In the genomic region with DNA sequence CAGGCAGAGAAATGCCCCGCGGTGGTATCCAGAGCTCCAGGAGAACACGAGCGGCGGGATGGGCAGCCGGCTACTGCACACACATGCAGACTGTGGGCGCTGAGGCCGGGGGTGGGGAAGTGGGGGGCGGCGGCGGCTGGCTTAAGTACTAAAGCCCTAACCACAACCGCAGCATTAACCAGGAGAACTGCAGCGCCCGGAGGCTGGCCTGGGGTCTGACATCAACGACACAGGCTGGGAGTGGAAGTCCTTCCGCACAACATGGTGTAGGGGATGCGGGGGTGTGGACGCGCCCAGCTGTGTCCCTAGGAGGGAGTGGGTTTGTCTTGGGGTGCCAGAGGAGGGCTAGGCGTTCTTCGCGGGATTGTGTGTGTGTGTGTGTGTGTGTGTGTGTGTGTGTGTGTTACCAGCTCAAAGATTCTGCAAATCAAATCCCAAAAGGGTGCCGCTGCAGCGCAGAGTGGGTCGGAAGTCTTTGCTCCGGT, we compare ENCODE assay signal across 7 mouse cellular contexts. TPM values are rescaled to one million over a fixed set of nuclear protein-coding genes. Genes with fewer than 3 reads are reported as not detected.
A peak's percentile ranks its signal among the peaks of the same experiment; 100 is the strongest.
DNase-seq lines count a peak whose midpoint lies in the region; ATAC-seq and TF ChIP-seq lines count a peak whose summit lies in the region.

No protein-coding gene starts in this region.

- no peak for ATAC-seq in G1E (ENCODE audit: extremely low read depth, insufficient number of reproducible peaks, low FRiP score, poor library complexity, severe bottlenecking)
- ATAC-seq in forebrain, embryonic 15.5 days (replicated peaks): no peak
- no peak for ATAC-seq in hindbrain, embryonic 14.5 days (ENCODE audit: low FRiP score)
- no peak for ATAC-seq in midbrain, embryonic 12.5 days (ENCODE audit: low FRiP score, low read depth)

- peak overlapping the region; percentile 84 for H3K4me2 ChIP-seq in forebrain, embryonic 15.5 days (replicated peaks)
- H3K4me2 ChIP-seq in hindbrain, embryonic 14.5 days (replicated peaks): peak overlapping the region; percentile 77
- H3K4me2 ChIP-seq in midbrain, embryonic 12.5 days (replicated peaks): peak overlapping the region; percentile 77

- no peaks in the 10 kb centered on the region for H3K27me3 ChIP-seq in G1E (ENCODE audit: insufficient read depth, low read length)
- no peaks in the 10 kb centered on the region for H3K27me3 ChIP-seq in forebrain, embryonic 15.5 days
- no peaks in the 10 kb centered on the region for H3K27me3 ChIP-seq in hindbrain, embryonic 14.5 days (ENCODE audit: control insufficient read depth, insufficient read depth, low read length)
- no peaks in the 10 kb centered on the region for H3K27me3 ChIP-seq in midbrain, embryonic 12.5 days

- no peak for TF ChIP-seq POLR2A in bone marrow, adult 2 months (IDR thresholded peaks at IDR 0.05; ENCODE audit: borderline replicate concordance, control insufficient read depth, low read depth, low read length)

- peak overlapping the region; percentile 83 for H3K9ac ChIP-seq in forebrain, embryonic 15.5 days (replicated peaks)
- peak overlapping the region; percentile 75 for H3K9ac ChIP-seq in hindbrain, embryonic 14.5 days
- H3K9ac ChIP-seq in midbrain, embryonic 12.5 days (replicated peaks): peak overlapping the region; percentile 92

- H3K9me3 ChIP-seq in G1E (replicated peaks): no peaks in the 10 kb centered on the region
- no peaks in the 10 kb centered on the region for H3K9me3 ChIP-seq in forebrain, embryonic 15.5 days
- H3K9me3 ChIP-seq in hindbrain, embryonic 14.5 days (ENCODE audit: control insufficient read depth, low read length): no peaks in the 10 kb centered on the region
- no peaks in the 10 kb centered on the region for H3K9me3 ChIP-seq in midbrain, embryonic 12.5 days

- no peak overlapping the region for H3K27ac ChIP-seq in bone marrow, adult 2 months (ENCODE audit: control insufficient read depth, insufficient read depth, low read depth, low read length, poor library complexity)
- H3K27ac ChIP-seq in forebrain, embryonic 15.5 days (replicated peaks): peak overlapping the region; percentile 96
- peak overlapping the region; percentile 91 for H3K27ac ChIP-seq in hindbrain, embryonic 14.5 days
- H3K27ac ChIP-seq in midbrain, embryonic 12.5 days (replicated peaks): peak overlapping the region; percentile 91

- peaks cover 26% of the 10 kb centered on the region for H3K36me3 ChIP-seq in G1E (replicated peaks)
- H3K36me3 ChIP-seq in forebrain, embryonic 15.5 days: no peaks in the 10 kb centered on the region
- no peaks in the 10 kb centered on the region for H3K36me3 ChIP-seq in hindbrain, embryonic 14.5 days (replicated peaks; ENCODE audit: control insufficient read depth, insufficient read depth)
- H3K36me3 ChIP-seq in midbrain, embryonic 12.5 days: no peaks in the 10 kb centered on the region

- WGBS in bone marrow, adult 2 months: 2% methylated on average over 26 of the region's 26 CpGs
- WGBS in forebrain, embryonic 15.5 days: under 1% methylated on average over 26 of the region's 26 CpGs
- under 1% methylated on average over 26 of the region's 26 CpGs for WGBS in hindbrain, embryonic 14.5 days
- WGBS in midbrain, embryonic 12.5 days: 1% methylated on average over 26 of the region's 26 CpGs

- H3K4me3 ChIP-seq in G1E (ENCODE audit: low read depth, low read length): peak overlapping the region; percentile 83
- H3K4me3 ChIP-seq in bone marrow, adult 2 months (replicated peaks; ENCODE audit: control insufficient read depth, low read depth, low read length): peak overlapping the region; percentile 85
- H3K4me3 ChIP-seq in forebrain, embryonic 15.5 days: peak overlapping the region; percentile 88
- peak overlapping the region; percentile 66 for H3K4me3 ChIP-seq in hindbrain, embryonic 14.5 days (replicated peaks; ENCODE audit: low read length)
- peak overlapping the region; percentile 64 for H3K4me3 ChIP-seq in midbrain, embryonic 12.5 days

- no peak for TF ChIP-seq CTCF in G1E (IDR thresholded peaks at IDR 0.05; ENCODE audit: low read depth, low read length)
- no peak for TF ChIP-seq CTCF in bone marrow, adult 2 months (IDR thresholded peaks at IDR 0.05; ENCODE audit: control insufficient read depth, insufficient read depth, low read length)

- DNase-seq in G1E (ENCODE audit: low spot score): peak; percentile 73
- DNase-seq in hindbrain, embryonic 14.5 days (ENCODE audit: low spot score): peak; percentile 37
- DNase-seq in left cerebral cortex, postnatal 14 days (ENCODE audit: low spot score in 2 of 2): peak; percentile 58 to 67
- DNase-seq in spleen, postnatal 14 days (ENCODE audit: low spot score in 2 of 2): peak; percentile 9 to 15

- H3K4me1 ChIP-seq in G1E (ENCODE audit: insufficient read depth, low read depth, low read length): peaks cover 66% of the 10 kb centered on the region
- 0 out of 2 replicates have a peak, but pooled peaks cover 2% of the 10 kb centered on the region for H3K4me1 ChIP-seq in bone marrow, adult 2 months (ENCODE audit: control insufficient read depth, insufficient read depth, low read length)
- H3K4me1 ChIP-seq in forebrain, embryonic 15.5 days: peaks cover 64% of the 10 kb centered on the region
- H3K4me1 ChIP-seq in hindbrain, embryonic 14.5 days (replicated peaks; ENCODE audit: control insufficient read depth, insufficient read depth, low read length): peaks cover 49% of the 10 kb centered on the region
- peaks cover 53% of the 10 kb centered on the region for H3K4me1 ChIP-seq in midbrain, embryonic 12.5 days

- intact Hi-C loops in left cerebral cortex, postnatal 14 days (cut with DNase I): loop anchor here (5.0 kb wide), 3 partner anchors 93 to 228 kb away; no protein-coding TSS in a partner anchor

RNA-seq across cellular contexts. Expression of a gene that starts 2.0 kb away (rescaled TPM):
- 129 and 135 TPM in 2 replicates for total RNA-seq in G1E (2014; fragmentation: Nextera tagmentation)
- total RNA-seq in G1E (2017): 25.2 and 27.9 TPM in 2 replicates
- 21.0 and 32.5 TPM in 2 replicates for polyA plus RNA-seq in G1E (2012)
- 15.8 and 27.2 TPM in 2 replicates for polyA plus RNA-seq in bone marrow, adult 2 months (2011; ENCODE audit: insufficient read depth, insufficient read length, low replicate concordance, missing spikeins)
- 23.3 and 24.2 TPM in 2 replicates for polyA plus RNA-seq in forebrain, embryonic 15.5 days (2015; fragmentation: Nextera tagmentation; extraction: Ambion mirVana)
- 33.6 and 35.3 TPM in 2 replicates for polyA plus RNA-seq in hindbrain, embryonic 14.5 days (2014; fragmentation: Nextera tagmentation; extraction: Ambion mirVana)
- total RNA-seq in left cerebral cortex, postnatal 14 days (2021): 100 to 1,000 TPM; 101 to 106 TPM
- polyA plus RNA-seq in midbrain, embryonic 12.5 days (2016; fragmentation: Nextera tagmentation; extraction: Ambion mirVana): 18.9 and 19.9 TPM in 2 replicates

RNA-seq across cellular contexts. Expression of a gene that starts 2.6 kb away (rescaled TPM):
- total RNA-seq in G1E (2014; fragmentation: Nextera tagmentation) (9.0 and 10.8 TPM in 2 replicates), G1E (2017) (6.2 and 6.5 TPM in 2 replicates)
- polyA plus RNA-seq in G1E (2012): 2.6 and 3.2 TPM in 2 replicates
- 2.4 and 5.5 TPM in 2 replicates for polyA plus RNA-seq in bone marrow, adult 2 months (2011; ENCODE audit: insufficient read depth, insufficient read length, low replicate concordance, missing spikeins)
- 2.0 and 2.4 TPM in 2 replicates for polyA plus RNA-seq in forebrain, embryonic 15.5 days (2015; fragmentation: Nextera tagmentation; extraction: Ambion mirVana)
- 0.91 and 1.4 TPM in 2 replicates for polyA plus RNA-seq in hindbrain, embryonic 14.5 days (2014; fragmentation: Nextera tagmentation; extraction: Ambion mirVana)
- 1 to 10 TPM in 1 of 2 experiments, under 1 TPM in 1; 0.99 to 2.1 TPM for total RNA-seq in left cerebral cortex, postnatal 14 days (2021)
- polyA plus RNA-seq in midbrain, embryonic 12.5 days (2016; fragmentation: Nextera tagmentation; extraction: Ambion mirVana): 4.1 TPM in 2 replicates

Comparison
In these comparisons a context has a peak if more than half of its experiments do, and no peak if none do; other contexts are left out.
1. DNase-seq: peak in every context shown above with its lines; median percentile 73 in G1E; 62 in left cerebral cortex, postnatal 14 days; 37 in hindbrain, embryonic 14.5 days; 12 in spleen, postnatal 14 days.